Mouse (Mus musculus): ENCODE data around the gene Txlna.

- no peak for TF ChIP-seq POLR2A (IDR thresholded peaks at IDR 0.05; ENCODE audit: extremely low read depth, insufficient read depth, low read length)
- TF ChIP-seq CTCF (IDR thresholded peaks at IDR 0.05; ENCODE audit: low read depth, low read length) = no peak
Observed at GRCm38 (mm10) chr4:129584370-129584769, 56.5 kb downstream of the Txlna start.

Measured in liver, adult 2 months (tissue).